Mouse (Mus musculus) CH12.LX (cell line): Measurements from ENCODE around the gene Cabp1.

Source experiments
- BHLHE40 ChIP-seq: IDR thresholded peaks from 2 replicates; pipeline ENCODE4 v1.6.1; 2011; ENCODE audit warnings: mild to moderate bottlenecking, low read depth, low read length, improper control_type of control experiment
- EP300 ChIP-seq: IDR thresholded peaks from 2 replicates; pipeline ENCODE4 v1.6.1; 2011; ENCODE audit warnings: low read length, improper control_type of control experiment
- GABPA ChIP-seq: IDR thresholded peaks from 2 replicates; pipeline ENCODE4 v1.6.1; 2012; ENCODE audit warnings: low read depth, low read length, improper control_type of control experiment, inconsistent platforms; ENCODE audit not compliant: insufficient replicate concordance
- MAZ ChIP-seq: IDR thresholded peaks from 2 replicates; pipeline ENCODE4 v1.6.1; 2012; ENCODE audit warnings: low read depth, mild to moderate bottlenecking, inconsistent platforms, low read length, improper control_type of control experiment, moderate library complexity
- POLR2A ChIP-seq: IDR thresholded peaks from 2 replicates; pipeline ENCODE4 v1.6.1; 2011; ENCODE audit warnings: low read depth, mild to moderate bottlenecking, improper control_type of control experiment, low read length
- USF1 ChIP-seq: IDR thresholded peaks from 2 replicates; pipeline ENCODE4 v1.6.1; 2014; ENCODE audit warnings: low read depth, mild to moderate bottlenecking, inconsistent platforms, low read length, improper control_type of control experiment
- ZKSCAN1 ChIP-seq: IDR thresholded peaks from 2 replicates; pipeline ENCODE4 v1.6.1; 2012; ENCODE audit warnings: low read depth, inconsistent platforms, low read length, improper control_type of control experiment, borderline replicate concordance

DNA sequence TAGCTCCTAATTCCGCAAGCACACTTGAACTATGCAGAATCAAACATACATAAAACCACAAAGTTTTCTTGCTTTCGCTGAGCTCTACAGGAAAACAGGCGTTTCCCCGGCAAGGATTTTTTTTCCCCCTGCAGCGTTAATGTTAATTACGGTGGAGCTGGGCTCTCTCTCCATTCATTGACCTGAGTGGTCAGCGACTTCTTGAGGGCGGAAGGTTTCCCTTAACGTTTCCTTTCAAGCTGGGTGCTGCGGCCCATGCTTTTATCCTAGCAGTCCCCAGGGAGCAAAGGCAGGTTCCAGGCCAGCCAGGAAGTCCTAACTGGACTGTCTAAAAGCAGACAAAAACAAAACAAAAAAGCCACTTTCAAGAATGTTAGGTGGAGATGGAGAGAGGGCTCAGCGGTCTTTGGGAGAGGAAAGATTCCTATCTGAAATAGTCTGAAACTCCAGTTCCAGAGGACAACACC, 44.6 kb upstream of the Cabp1 start:
- no peak for TF ChIP-seq ZKSCAN1
- TF ChIP-seq BHLHE40 = no peak
- no peak for TF ChIP-seq USF1
- TF ChIP-seq EP300 = no peak
- no peak for TF ChIP-seq GABPA
- TF ChIP-seq MAZ = no peak
- no peak; the same call in 1 of the 2 replicates for TF ChIP-seq POLR2A
